8 mouse cellular contexts compared by ENCODE assay signal in the genomic region with DNA sequence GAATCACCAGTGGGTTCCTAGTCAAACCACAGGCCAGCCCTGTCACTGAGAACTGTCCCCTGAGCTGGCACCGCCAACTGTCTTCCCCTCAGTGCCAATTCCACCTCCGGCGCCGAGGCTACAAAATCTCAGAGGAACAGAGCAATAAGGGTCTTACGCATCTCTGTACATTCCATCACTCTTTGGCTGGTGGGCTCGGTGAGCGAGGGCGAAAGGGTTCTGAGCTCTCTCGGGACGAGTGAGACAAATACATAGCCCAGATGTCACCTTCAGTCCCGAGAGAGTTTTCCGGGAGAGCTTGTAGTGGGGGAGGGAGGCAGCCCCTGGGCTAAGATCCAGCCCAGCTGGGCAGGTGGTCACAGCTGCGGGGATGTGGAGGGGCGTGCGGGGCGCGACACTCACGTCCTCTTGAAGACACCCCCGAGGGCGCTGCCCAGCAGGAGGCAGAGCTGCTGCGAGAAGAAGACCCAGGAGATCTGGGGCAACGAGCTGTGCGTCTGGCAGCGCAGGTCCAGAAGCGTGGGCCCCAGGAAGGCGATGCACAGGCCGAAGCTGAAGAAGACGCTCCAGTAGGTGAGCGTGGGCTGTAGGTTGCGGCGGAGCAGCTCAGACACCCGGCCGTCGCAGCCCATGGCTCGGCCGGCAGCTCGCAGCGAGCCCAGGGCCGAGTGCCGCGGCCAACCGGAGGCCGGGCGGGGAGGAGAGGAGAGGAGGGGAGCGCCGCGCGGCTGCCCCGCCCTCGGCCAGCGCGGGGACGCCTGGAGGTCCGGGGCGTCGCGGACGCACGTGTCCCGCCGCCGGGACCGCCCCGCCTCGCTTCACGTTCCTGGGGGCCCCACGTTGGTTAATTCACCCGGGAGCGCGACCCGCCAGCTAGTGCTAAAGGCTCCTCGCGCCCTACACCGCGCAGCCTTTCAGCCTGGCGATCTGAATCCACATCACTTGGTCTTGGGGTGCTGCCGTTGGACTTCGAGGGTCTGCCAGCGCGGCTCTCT. TPM values are rescaled to one million over a fixed set of nuclear protein-coding genes. Genes with fewer than 3 reads are reported as not detected.
DNase-seq lines count a peak whose midpoint lies in the region; ATAC-seq and TF ChIP-seq lines count a peak whose summit lies in the region.

Mfsd4a (minus strand) TSS at position 802 of the 995 bp plus-strand sequence.

- H3K27me3 ChIP-seq in heart, embryonic 14.5 days (ENCODE audit: control insufficient read depth, insufficient read depth, low read length): peaks cover 54% of the 10 kb centered on the region
- peaks cover 34% of the 10 kb centered on the region for H3K27me3 ChIP-seq in liver, embryonic 14.5 days (ENCODE audit: control insufficient read depth, insufficient read depth, low read length)
- peaks cover 27% of the 10 kb centered on the region for H3K27me3 ChIP-seq in neural tube, embryonic 11.5 days (ENCODE audit: control insufficient read depth, insufficient read depth, low read length)

- H3K9me3 ChIP-seq in heart, embryonic 14.5 days (ENCODE audit: control insufficient read depth, low read length): no peaks in the 10 kb centered on the region
- no peaks in the 10 kb centered on the region for H3K9me3 ChIP-seq in liver, embryonic 14.5 days (ENCODE audit: control insufficient read depth, low read length)
- no peaks in the 10 kb centered on the region for H3K9me3 ChIP-seq in neural tube, embryonic 11.5 days (ENCODE audit: control insufficient read depth, low read length)

- H3K4me1 ChIP-seq in embryonic fibroblast, embryonic 13.5 days (ENCODE audit: control insufficient read depth, insufficient read depth, low read length): no peaks in the 10 kb centered on the region
- H3K4me1 ChIP-seq in heart, embryonic 14.5 days (ENCODE audit: control insufficient read depth in 2 of 2, insufficient read depth in 2 of 2, low read length in 2 of 2): peaks cover 4 to 5% of the 10 kb centered on the region in 2 experiments; a peak in 2 of 4 replicates
- H3K4me1 ChIP-seq in liver, embryonic 14.5 days (replicated peaks; ENCODE audit: control insufficient read depth in 2 of 2, insufficient read depth in 2 of 2, low read length in 1 of 2): no peaks in the 10 kb centered on the region
- H3K4me1 ChIP-seq in neural tube, embryonic 11.5 days (ENCODE audit: control insufficient read depth, insufficient read depth, low read length): peaks cover 5% of the 10 kb centered on the region; the same call in 1 of the 2 replicates

- H3K4me2 ChIP-seq in heart, embryonic 14.5 days (ENCODE audit: low read length): peak within 1 kb of the TSS; percentile 81
- H3K4me2 ChIP-seq in liver, embryonic 14.5 days (ENCODE audit: low read depth): peak within 1 kb of the TSS; percentile 54
- peak within 1 kb of the TSS; percentile 95 for H3K4me2 ChIP-seq in neural tube, embryonic 11.5 days (ENCODE audit: low read depth)

- TF ChIP-seq EP300 in liver, embryonic 14.5 days (IDR thresholded peaks at IDR 0.05; ENCODE audit: low read depth): no peak

- TF ChIP-seq CTCF in embryonic fibroblast, embryonic 13.5 days (IDR thresholded peaks at IDR 0.05; ENCODE audit: borderline replicate concordance, insufficient read depth, low read length): 0 out of 2 replicates have a peak, but pooled peaks have one; percentile 21
- TF ChIP-seq CTCF in liver, embryonic 14.5 days (IDR thresholded peaks at IDR 0.05; ENCODE audit: low read depth): 0 out of 2 replicates have a peak, but pooled peaks have one; percentile 25

- ATAC-seq in heart, embryonic 14.5 days (ENCODE audit: insufficient number of reproducible peaks, insufficient read depth, low FRiP score, low read depth): peak; percentile 74
- no peak for ATAC-seq in liver, embryonic 14.5 days (ENCODE audit: insufficient read depth)
- peak; percentile 58; the same call in 1 of the 2 replicates for ATAC-seq in neural tube, embryonic 11.5 days (ENCODE audit: insufficient read depth, low FRiP score, low TSS enrichment)

- peak; percentile 35 to 43 for DNase-seq in B cell, adult 2 months
- DNase-seq in adrenal gland, postnatal 25 days: peak; percentile 68
- peak; percentile 73 for DNase-seq in kidney, postnatal 14 days
- DNase-seq in liver, embryonic 14.5 days (ENCODE audit: low read depth in 3 of 3, low spot score in 3 of 3): no peak
- DNase-seq in neural tube, embryonic 11.5 days (ENCODE audit: low spot score): peak; percentile 68
- peak; percentile 30 for DNase-seq in testis, postnatal 14 days (ENCODE audit: low spot score)

- H3K36me3 ChIP-seq in heart, embryonic 14.5 days (ENCODE audit: control insufficient read depth, insufficient read depth, low read length): no peaks in the 10 kb centered on the region
- H3K36me3 ChIP-seq in liver, embryonic 14.5 days (replicated peaks; ENCODE audit: control insufficient read depth, insufficient read depth, low read depth): no peaks in the 10 kb centered on the region
- H3K36me3 ChIP-seq in neural tube, embryonic 11.5 days (ENCODE audit: control insufficient read depth, insufficient read depth, low read length): no peaks in the 10 kb centered on the region

- peak within 1 kb of the TSS; percentile 21 for H3K4me3 ChIP-seq in embryonic fibroblast, embryonic 13.5 days (ENCODE audit: insufficient read depth, low read length)
- H3K4me3 ChIP-seq in heart, embryonic 14.5 days (ENCODE audit: control insufficient read depth in 1 of 2, insufficient read depth in 1 of 2, low read depth in 1 of 2, low read length in 2 of 2): peak within 1 kb of the TSS; percentile 43 to 45
- H3K4me3 ChIP-seq in liver, embryonic 14.5 days (ENCODE audit: insufficient read depth in 1 of 2, low read depth in 2 of 2, low read length in 2 of 2): peak within 1 kb of the TSS; percentile 14 to 25
- peak within 1 kb of the TSS; percentile 41 for H3K4me3 ChIP-seq in neural tube, embryonic 11.5 days (ENCODE audit: low read depth, low read length)

- 4% methylated on average over 52 of the region's 80 CpGs for WGBS in heart, embryonic 14.5 days
- 3% methylated on average over 71 of the region's 80 CpGs for whole genome bisulfite sequencing in liver, embryonic 14.5 days (ENCODE audit: insufficient replicate concordance)
- 2% methylated on average over 64 of the region's 80 CpGs for WGBS in neural tube, embryonic 11.5 days

- no peak for TF ChIP-seq POLR2A in embryonic fibroblast, embryonic 13.5 days (IDR thresholded peaks at IDR 0.05; ENCODE audit: low read depth, low read length)

- H3K27ac ChIP-seq in embryonic fibroblast, embryonic 13.5 days (ENCODE audit: insufficient read depth, low read length): no peak within 1 kb of the TSS
- H3K27ac ChIP-seq in heart, embryonic 14.5 days (replicated peaks in 1 of 2; ENCODE audit: control insufficient read depth in 1 of 2, insufficient read depth in 1 of 2, low read depth in 2 of 2, low read length in 2 of 2): no peak within 1 kb of the TSS
- no peak within 1 kb of the TSS for H3K27ac ChIP-seq in liver, embryonic 14.5 days
- no peak within 1 kb of the TSS for H3K27ac ChIP-seq in neural tube, embryonic 11.5 days (ENCODE audit: low read depth, low read length)

- H3K9ac ChIP-seq in heart, embryonic 14.5 days (ENCODE audit: low read length): peak within 1 kb of the TSS; percentile 35
- no peak within 1 kb of the TSS for H3K9ac ChIP-seq in liver, embryonic 14.5 days (replicated peaks)
- peak within 1 kb of the TSS; percentile 51 for H3K9ac ChIP-seq in neural tube, embryonic 11.5 days (ENCODE audit: low read length)

RNA-seq across cellular contexts. Expression of gene Mfsd4a, which starts in this region (rescaled TPM):
- 29.5 and 29.9 TPM in 2 replicates for total RNA-seq in adrenal gland, postnatal 25 days (2021)
- polyA plus RNA-seq in embryonic fibroblast, embryonic 13.5 days (2011; ENCODE audit: insufficient read length, low read depth, missing spikeins): 0.25 and 0.67 TPM in 2 replicates
- 12.6 and 13.3 TPM in 2 replicates for polyA plus RNA-seq in heart, embryonic 14.5 days (2014; fragmentation: Nextera tagmentation; extraction: Ambion mirVana)
- 0.02 TPM in 2 replicates for polyA plus RNA-seq in liver, embryonic 14.5 days (2012; rRNA removed)
- 2.6 and 4.1 TPM in 2 replicates for polyA plus RNA-seq in liver, embryonic 14.5 days (2014; fragmentation: Nextera tagmentation; extraction: Ambion mirVana)
- 10.7 and 12.6 TPM in 2 replicates for polyA plus RNA-seq in neural tube, embryonic 11.5 days (2014; fragmentation: Nextera tagmentation; extraction: Ambion mirVana)

Comparison
In these comparisons a context has a peak if more than half of its experiments do, and no peak if none do; other contexts are left out.
1. DNase-seq: peak in B cell, adult 2 months (2 of 2), adrenal gland, postnatal 25 days (single experiment), kidney, postnatal 14 days (single experiment), neural tube, embryonic 11.5 days (single experiment) and testis, postnatal 14 days (single experiment); none in liver, embryonic 14.5 days (0 of 3).
2. Peak in every context shown above with its lines, with median percentiles within 50 percentile points of each other: H3K4me3 ChIP-seq and H3K4me2 ChIP-seq.